Mouse (Mus musculus) lung, postnatal 0 days (tissue): ENCODE measurements at regions not wholly inside any gene's neighbourhood (a gene's known extent, or its start where the extent isn't known, plus 50 kb on each side); places are given as distances from the start of the nearest gene placed in this dataset.

Experiments used
- ATAC-seq: fragments of 200-750 bp; cut with Nextera tagmentation; 2 replicates; pipeline ENCODE4 v1.8.0; 2017; ENCODE audit warnings: moderate library complexity
- DNase-seq: peaks from one replicate; pipeline ENCODE4 v3.0.0-alpha.2; 2016; ENCODE audit warnings: low spot score
- H3K27ac ChIP-seq: fragments of 300-500 bp; sonication (generic); 2 replicates; pipeline ENCODE4 v1.5.1; 2014; ENCODE audit warnings: antibody characterized with exemption, mild to moderate bottlenecking, low read length, mixed read lengths
- H3K27me3 ChIP-seq: fragments of 300-500 bp; sonication (generic); replicated peaks from 2 replicates; pipeline ENCODE4 v1.6.1; 2014; ENCODE audit warnings: low read length, mixed read lengths; ENCODE audit not compliant: insufficient read depth
- H3K36me3 ChIP-seq: fragments of 300-500 bp; sonication (generic); 2 replicates; pipeline ENCODE4 v1.6.1; 2014; ENCODE audit warnings: low read length, mixed read lengths; ENCODE audit not compliant: insufficient read depth
- H3K4me1 ChIP-seq: fragments of 300-500 bp; sonication (generic); 2 replicates; pipeline ENCODE4 v1.6.1; 2014; ENCODE audit warnings: antibody characterized with exemption, low read depth, low read length, mixed read lengths; ENCODE audit not compliant: insufficient read depth
- H3K4me2 ChIP-seq: fragments of 300-500 bp; sonication (generic); replicated peaks from 2 replicates; pipeline ENCODE4 v1.6.1; 2014; ENCODE audit warnings: low read depth, mild to moderate bottlenecking, low read length, moderate library complexity, mixed read lengths
- H3K4me3 ChIP-seq: fragments of 300-500 bp; sonication (generic); 2 replicates; pipeline ENCODE4 v1.5.1; 2014; ENCODE audit warnings: low read depth, low read length
- H3K9ac ChIP-seq: fragments of 300-500 bp; sonication (generic); replicated peaks from 2 replicates; pipeline ENCODE4 v1.6.1; 2014; ENCODE audit warnings: low read depth, mild to moderate bottlenecking
- H3K9me3 ChIP-seq: fragments of 300-500 bp; sonication (generic); 2 replicates; pipeline ENCODE4 v1.6.1; 2016; ENCODE audit warnings: low read length, mixed read lengths
- CTCF ChIP-seq: IDR thresholded peaks from 2 replicates; pipeline ENCODE4 v1.5.1; 2016; ENCODE audit warnings: antibody characterized with exemption, mild to moderate bottlenecking
- EP300 ChIP-seq: IDR thresholded peaks from 2 replicates; pipeline ENCODE4 v1.6.1; 2016; ENCODE audit warnings: antibody characterized with exemption, mild to moderate bottlenecking, control low read depth
- WGBS: fragments of 180-500 bp; shearing (Covaris S2); extraction: QIAGEN DNeasy Blood & Tissue Kit; methylation state at CpG from one replicate; pipeline ENCODE4 v1.1.7; 2014; 5-methylcytosine and 5-hydroxymethylcytosine counted together

DNA sequence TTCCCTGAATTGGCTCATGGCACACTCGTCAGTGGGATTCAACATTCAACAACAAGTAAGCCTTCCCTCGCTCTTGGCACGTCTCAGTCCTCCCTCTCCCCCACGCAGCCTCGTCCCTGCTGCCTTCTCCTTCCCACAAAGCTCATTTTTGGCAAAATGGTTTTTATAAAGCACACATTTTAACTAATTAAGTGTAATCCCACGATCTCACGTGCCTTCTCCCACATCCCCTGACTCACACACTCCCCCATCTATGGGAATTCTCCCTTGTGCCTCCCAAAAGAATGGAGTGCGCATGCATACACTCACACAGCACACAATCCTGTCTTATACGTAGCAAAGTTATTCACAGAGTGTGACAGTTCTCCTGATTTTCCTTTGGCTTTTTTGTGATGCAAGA lies 288.5 kb downstream of the Cd83 start:
- Histone ChIP-seq H3K9me3 (no peaks in the 10 kb centered on the region), H3K4me1 (no peaks in the 10 kb centered on the region), H3K9ac (no peak overlapping the region), H3K4me3 (no peak overlapping the region), H3K27ac (no peak overlapping the region), H3K4me2 (no peak overlapping the region), H3K27me3 (no peaks in the 10 kb centered on the region), H3K36me3 (no peaks in the 10 kb centered on the region)
- 76% methylated on average over 9 of the region's 9 CpGs for WGBS
- DNase-seq (no peak), ATAC-seq (no peak)
- TF ChIP-seq CTCF (no peak), EP300 (no peak)

- no peaks in the 10 kb centered on the region for H3K36me3 ChIP-seq
- no peak overlapping the region for H3K9ac ChIP-seq
- H3K27me3 ChIP-seq = no peaks in the 10 kb centered on the region
- H3K4me1 ChIP-seq = no peaks in the 10 kb centered on the region
- TF ChIP-seq CTCF (no peak), EP300 (no peak)
- H3K9me3 ChIP-seq = no peaks in the 10 kb centered on the region
- no peak overlapping the region for H3K27ac ChIP-seq
- ATAC-seq (no peak), DNase-seq (no peak)
- no peak overlapping the region for H3K4me2 ChIP-seq
- no peak overlapping the region for H3K4me3 ChIP-seq
- 55% methylated on average over 9 of the region's 9 CpGs for WGBS
Measured at GRCm38 (mm10) chr13:44074172-44074571, 289.6 kb downstream of the Cd83 start.

- WGBS = 90% methylated on average over 10 of the region's 10 CpGs
- TF ChIP-seq CTCF (no peak), EP300 (no peak)
- DNase-seq = no peak
Measured at GRCm38 (mm10) chr13:44077022-44077421, 292.4 kb downstream of the Cd83 start.

GRCm38 (mm10) chr13:44085621-44086510 lies 301.3 kb downstream of the Cd83 start:
- no peak overlapping the region for H3K9ac ChIP-seq
- H3K4me2 ChIP-seq = no peak overlapping the region
- H3K9me3 ChIP-seq = no peaks in the 10 kb centered on the region
- H3K27me3 ChIP-seq = no peaks in the 10 kb centered on the region
- TF ChIP-seq CTCF = no peak
- TF ChIP-seq EP300 = peak; percentile 82
- H3K4me1 ChIP-seq = peaks cover 3% of the 10 kb centered on the region; the same call in 1 of the 2 replicates
- no peak overlapping the region for H3K27ac ChIP-seq
- 40% methylated on average over 10 of the region's 10 CpGs for WGBS
- peak; percentile 75 for DNase-seq
- H3K4me3 ChIP-seq = no peak overlapping the region
- ATAC-seq = peak; percentile 89
- no peaks in the 10 kb centered on the region for H3K36me3 ChIP-seq

More at GRCm38 (mm10) chr13:44077022-44077421, 292.4 kb downstream of the Cd83 start:
- Histone ChIP-seq H3K36me3 (no peaks in the 10 kb centered on the region), H3K9me3 (no peaks in the 10 kb centered on the region), H3K4me2 (no peak overlapping the region), H3K27me3 (no peaks in the 10 kb centered on the region), H3K4me3 (no peak overlapping the region), H3K27ac (no peak overlapping the region), H3K4me1 (no peaks in the 10 kb centered on the region), H3K9ac (no peak overlapping the region)
- ATAC-seq = no peak

DNA sequence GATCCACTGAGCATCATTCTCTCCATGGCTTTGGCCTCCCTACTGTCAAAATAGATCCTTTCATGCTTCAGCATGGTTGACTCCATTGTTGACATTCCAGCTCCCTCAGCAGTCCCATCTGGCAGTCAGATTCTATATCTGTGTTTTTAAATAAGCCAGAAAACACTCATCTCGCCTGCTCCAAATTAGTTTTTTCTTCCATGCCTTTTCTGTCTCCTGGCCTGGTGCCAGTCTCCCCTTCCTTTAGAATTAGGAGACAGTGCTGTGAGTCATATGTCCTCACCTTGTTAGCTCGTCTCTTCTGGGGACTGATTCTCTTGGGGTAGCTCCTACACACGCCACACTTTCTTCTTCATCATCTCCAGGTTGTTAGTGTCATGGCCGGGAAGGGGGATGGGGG lies 302.2 kb downstream of the Cd83 start:
- no peak for ATAC-seq
- H3K9me3 ChIP-seq = no peaks in the 10 kb centered on the region
- no peak for TF ChIP-seq CTCF
- TF ChIP-seq EP300 = no peak
- H3K27ac ChIP-seq = no peak overlapping the region
- no peak overlapping the region for H3K9ac ChIP-seq
- H3K4me3 ChIP-seq = no peak overlapping the region
- peak; percentile 25 for DNase-seq
- H3K27me3 ChIP-seq = no peaks in the 10 kb centered on the region
- H3K4me2 ChIP-seq = no peak overlapping the region
- peaks cover 3% of the 10 kb centered on the region; the same call in 1 of the 2 replicates for H3K4me1 ChIP-seq
- no peaks in the 10 kb centered on the region for H3K36me3 ChIP-seq
- 45% methylated on average over 4 of the region's 4 CpGs for WGBS

DNA sequence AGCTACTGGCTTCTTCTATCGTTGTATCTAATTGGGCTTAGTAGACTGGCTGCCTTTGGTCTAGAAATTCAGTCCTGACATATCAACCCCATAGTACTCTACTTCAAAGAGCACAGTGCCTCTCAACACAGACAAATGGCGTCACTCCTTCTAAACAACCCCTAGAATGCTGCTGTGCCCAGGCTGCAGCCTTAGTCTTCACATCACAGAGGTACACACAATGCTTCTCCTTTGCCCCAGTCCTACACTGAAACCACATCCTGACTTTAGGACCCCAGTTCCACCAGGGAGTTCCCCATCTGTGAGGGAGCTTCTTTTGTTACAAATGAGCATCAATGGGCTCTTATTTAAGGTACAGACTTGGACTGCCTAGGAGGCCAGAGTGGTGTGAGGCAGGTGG lies 312.6 kb downstream of the Cd83 start:
- no peak overlapping the region for H3K4me3 ChIP-seq
- 78% methylated on average over 2 of the region's 2 CpGs for WGBS
- no peaks in the 10 kb centered on the region for H3K4me1 ChIP-seq
- ATAC-seq = no peak
- no peak overlapping the region for H3K4me2 ChIP-seq
- H3K9me3 ChIP-seq = no peaks in the 10 kb centered on the region
- no peak overlapping the region for H3K9ac ChIP-seq
- H3K27me3 ChIP-seq = no peaks in the 10 kb centered on the region
- no peak overlapping the region for H3K27ac ChIP-seq
- TF ChIP-seq CTCF = no peak
- no peak for TF ChIP-seq EP300
- DNase-seq = no peak
- H3K36me3 ChIP-seq = no peaks in the 10 kb centered on the region
